Mouse (Mus musculus) stomach, postnatal 0 days (tissue): ENCODE data around the gene Ndufb6.

Experiments
- CTCF ChIP-seq: IDR thresholded peaks from 2 replicates; pipeline ENCODE4 v1.5.1; 2016; ENCODE audit warnings: antibody characterized with exemption, low read depth, mild to moderate bottlenecking, moderate library complexity
- EP300 ChIP-seq: optimal IDR thresholded peaks from 2 replicates; pipeline ENCODE3; 2016; ENCODE audit warnings: antibody characterized with exemption

DNA sequence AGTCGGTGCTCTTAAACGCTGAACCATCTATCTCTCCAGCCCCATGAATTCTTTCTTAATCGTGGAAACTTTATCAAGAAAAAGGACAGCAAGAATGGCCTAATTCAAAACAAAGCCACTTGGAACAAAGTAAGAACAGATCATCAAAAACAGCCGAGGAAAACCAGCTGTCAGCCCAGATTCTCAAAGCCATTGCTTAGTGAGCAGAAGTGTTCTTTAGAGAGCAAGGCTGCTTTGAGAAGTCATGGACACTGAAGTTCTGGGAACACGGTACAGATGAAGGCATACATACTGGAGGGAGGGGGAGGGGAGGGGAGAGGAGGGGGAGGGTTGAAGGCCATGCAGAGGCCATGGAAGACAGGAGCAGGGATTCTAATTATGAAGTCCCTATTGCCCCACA is 53.1 kb downstream of the Ndufb6 start:
- TF ChIP-seq CTCF (no peak), EP300 (no peak)
